Mouse (Mus musculus) bone marrow, adult 2 months (tissue): Measurements from ENCODE around the gene Il27.
"Not testable (repeated sequence)": the region's sequence is repeated elsewhere in the genome, so short reads cannot be mapped to it uniquely, and the experiment has no call there.

Experiments used
- CTCF ChIP-seq: fragments of 200-500 bp; IDR thresholded peaks from 2 replicates; pipeline ENCODE4 v1.5.1; 2011; ENCODE audit warnings: low read length, control low read depth; ENCODE audit not compliant: control insufficient read depth, insufficient read depth
- POLR2A ChIP-seq: fragments of 200-500 bp; IDR thresholded peaks from 2 replicates; pipeline ENCODE4 v1.6.1; 2011; ENCODE audit warnings: low read depth, mild to moderate bottlenecking, control low read depth, low read length, borderline replicate concordance; ENCODE audit not compliant: control insufficient read depth

DNA sequence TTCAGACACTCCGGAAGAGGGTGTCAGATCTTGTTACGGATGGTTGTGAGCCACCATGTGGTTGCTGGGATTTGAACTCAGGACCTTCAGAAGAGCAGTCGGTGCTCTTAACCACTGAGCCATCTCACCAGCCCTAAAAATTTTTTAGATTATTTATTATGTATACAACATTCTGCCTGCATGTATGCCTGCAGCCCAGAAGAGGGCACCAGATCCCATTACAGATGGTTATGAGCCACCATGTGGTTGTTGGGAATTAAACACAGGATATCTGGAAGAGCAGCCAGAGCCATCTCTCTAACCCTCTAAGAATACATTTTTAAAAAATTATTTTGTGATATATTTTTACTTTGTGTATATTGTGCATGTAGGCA, 48.5 kb upstream of the Il27 start:
- peak; percentile 25; the same call in 1 of the 2 replicates for TF ChIP-seq CTCF
- TF ChIP-seq POLR2A, result not testable (repeated sequence)
